Mouse (Mus musculus) lung, postnatal 0 days (tissue): ENCODE measurements around the gene Nexn. TPM values are rescaled to one million over a fixed set of nuclear protein-coding genes. Genes with fewer than 3 reads are reported as not detected.
A peak's percentile ranks its signal among the peaks of the same experiment; 100 is the strongest.

Experiments
- ATAC-seq: fragments of 200-750 bp; cut with Nextera tagmentation; 2 replicates; pipeline ENCODE4 v1.8.0; 2017; ENCODE audit warnings: moderate library complexity
- DNase-seq: peaks from one replicate; pipeline ENCODE4 v3.0.0-alpha.2; 2016; ENCODE audit warnings: low spot score
- H3K27ac ChIP-seq: fragments of 300-500 bp; sonication (generic); 2 replicates; pipeline ENCODE4 v1.5.1; 2014; ENCODE audit warnings: antibody characterized with exemption, mild to moderate bottlenecking, low read length, mixed read lengths
- H3K27me3 ChIP-seq: fragments of 300-500 bp; sonication (generic); replicated peaks from 2 replicates; pipeline ENCODE4 v1.6.1; 2014; ENCODE audit warnings: low read length, mixed read lengths; ENCODE audit not compliant: insufficient read depth
- H3K36me3 ChIP-seq: fragments of 300-500 bp; sonication (generic); 2 replicates; pipeline ENCODE4 v1.6.1; 2014; ENCODE audit warnings: low read length, mixed read lengths; ENCODE audit not compliant: insufficient read depth
- H3K4me1 ChIP-seq: fragments of 300-500 bp; sonication (generic); 2 replicates; pipeline ENCODE4 v1.6.1; 2014; ENCODE audit warnings: antibody characterized with exemption, low read depth, low read length, mixed read lengths; ENCODE audit not compliant: insufficient read depth
- H3K4me2 ChIP-seq: fragments of 300-500 bp; sonication (generic); replicated peaks from 2 replicates; pipeline ENCODE4 v1.6.1; 2014; ENCODE audit warnings: low read depth, mild to moderate bottlenecking, low read length, moderate library complexity, mixed read lengths
- H3K4me3 ChIP-seq: fragments of 300-500 bp; sonication (generic); 2 replicates; pipeline ENCODE4 v1.5.1; 2014; ENCODE audit warnings: low read depth, low read length
- H3K9ac ChIP-seq: fragments of 300-500 bp; sonication (generic); replicated peaks from 2 replicates; pipeline ENCODE4 v1.6.1; 2014; ENCODE audit warnings: low read depth, mild to moderate bottlenecking
- H3K9me3 ChIP-seq: fragments of 300-500 bp; sonication (generic); 2 replicates; pipeline ENCODE4 v1.6.1; 2016; ENCODE audit warnings: low read length, mixed read lengths
- CTCF ChIP-seq: IDR thresholded peaks from 2 replicates; pipeline ENCODE4 v1.5.1; 2016; ENCODE audit warnings: antibody characterized with exemption, mild to moderate bottlenecking
- EP300 ChIP-seq: IDR thresholded peaks from 2 replicates; pipeline ENCODE4 v1.6.1; 2016; ENCODE audit warnings: antibody characterized with exemption, mild to moderate bottlenecking, control low read depth
- WGBS: fragments of 180-500 bp; shearing (Covaris S2); extraction: QIAGEN DNeasy Blood & Tissue Kit; methylation state at CpG from one replicate; pipeline ENCODE4 v1.1.7; 2014; 5-methylcytosine and 5-hydroxymethylcytosine counted together
- polyA plus RNA-seq: library from polyadenylated mRNA; unstranded; fragments of >200 nt; fragmentation: Nextera tagmentation; extraction: Ambion mirVana; gene quantifications from 2 replicates; pipeline ENCODE4 v1.2.1, GENCODE M21; 2015

The Nexn gene
- polyA plus RNA-seq, 1 experiment from 2014 or later, result 39.9 TPM

GRCm38 (mm10) chr3:152209177-152209966 lies 56.8 kb downstream of the Nexn start:
- Histone ChIP-seq H3K4me3 (peak overlapping the region; percentile 84), H3K27me3 (no peaks in the 10 kb centered on the region), H3K36me3 (no peaks in the 10 kb centered on the region), H3K4me2 (peak overlapping the region; percentile 63), H3K27ac (peak overlapping the region; percentile 97), H3K9me3 (no peaks in the 10 kb centered on the region), H3K9ac (peak overlapping the region; percentile 99), H3K4me1 (peaks cover 9% of the 10 kb centered on the region)
- TF ChIP-seq EP300 (no peak), CTCF (0 out of 2 replicates have a peak, but pooled peaks have one; percentile 11)
- DNase-seq (peak; percentile 81), ATAC-seq (peak; percentile 29)
- 2% methylated on average over 25 of the region's 25 CpGs for WGBS

GRCm38 (mm10) chr3:152208096-152208885 lies 57.9 kb downstream of the Nexn start:
- H3K9ac ChIP-seq, result no peak overlapping the region
- peaks cover 9% of the 10 kb centered on the region for H3K4me1 ChIP-seq
- no peak overlapping the region for H3K4me3 ChIP-seq
- 82% methylated on average over 7 of the region's 7 CpGs for WGBS
- H3K4me2 ChIP-seq, result no peak overlapping the region
- TF ChIP-seq EP300 (no peak), CTCF (no peak)
- no peaks in the 10 kb centered on the region for H3K27me3 ChIP-seq
- DNase-seq (no peak), ATAC-seq (no peak)
- no peaks in the 10 kb centered on the region for H3K36me3 ChIP-seq
- H3K9me3 ChIP-seq, result no peaks in the 10 kb centered on the region
- H3K27ac ChIP-seq, result no peak overlapping the region

- no peak for TF ChIP-seq EP300
- no peak for TF ChIP-seq CTCF
- Histone ChIP-seq H3K4me2 (no peak overlapping the region), H3K27me3 (no peaks in the 10 kb centered on the region), H3K36me3 (no peaks in the 10 kb centered on the region), H3K27ac (no peak overlapping the region), H3K9me3 (no peaks in the 10 kb centered on the region), H3K9ac (no peak overlapping the region), H3K4me3 (no peak overlapping the region), H3K4me1 (peaks cover 8% of the 10 kb centered on the region)
- ATAC-seq (no peak), DNase-seq (no peak)
- WGBS, result 93% methylated on average over 4 of the region's 4 CpGs
Observed at GRCm38 (mm10) chr3:152207156-152207555, 59.0 kb downstream of the Nexn start.

GRCm38 (mm10) chr3:152204577-152204976 lies 61.6 kb downstream of the Nexn start:
- Histone ChIP-seq H3K27ac (no peak overlapping the region), H3K4me2 (no peak overlapping the region), H3K9me3 (no peaks in the 10 kb centered on the region), H3K4me1 (no peaks in the 10 kb centered on the region), H3K4me3 (no peak overlapping the region), H3K9ac (no peak overlapping the region), H3K36me3 (no peaks in the 10 kb centered on the region), H3K27me3 (no peaks in the 10 kb centered on the region)
- DNase-seq, result no peak
- no peak for ATAC-seq
- 77% methylated on average over 3 of the region's 3 CpGs for WGBS
- no peak for TF ChIP-seq EP300

- DNase-seq, result no peak
- WGBS, result 55% methylated on average over 3 of the region's 3 CpGs
- no peaks in the 10 kb centered on the region for H3K36me3 ChIP-seq
- no peaks in the 10 kb centered on the region for H3K4me1 ChIP-seq
- no peaks in the 10 kb centered on the region for H3K27me3 ChIP-seq
- H3K9ac ChIP-seq, result no peak overlapping the region
- no peak overlapping the region for H3K4me2 ChIP-seq
- TF ChIP-seq CTCF (no peak), EP300 (no peak)
- H3K27ac ChIP-seq, result no peak overlapping the region
- no peak overlapping the region for H3K4me3 ChIP-seq
- H3K9me3 ChIP-seq, result no peaks in the 10 kb centered on the region
- ATAC-seq, result no peak
Observed at GRCm38 (mm10) chr3:152203996-152204395, 62.2 kb downstream of the Nexn start.

- no peaks in the 10 kb centered on the region for H3K27me3 ChIP-seq
- H3K27ac ChIP-seq, result no peak overlapping the region
- H3K9ac ChIP-seq, result no peak overlapping the region
- H3K4me2 ChIP-seq, result no peak overlapping the region
- H3K36me3 ChIP-seq, result no peaks in the 10 kb centered on the region
- no peaks in the 10 kb centered on the region for H3K9me3 ChIP-seq
- no peaks in the 10 kb centered on the region for H3K4me1 ChIP-seq
- no peak overlapping the region for H3K4me3 ChIP-seq
- no peak for ATAC-seq
- WGBS, result 86% methylated on average over 6 of the region's 6 CpGs
- TF ChIP-seq CTCF (no peak), EP300 (no peak)
- no peak for DNase-seq
Observed at GRCm38 (mm10) chr3:152203411-152203810, 62.7 kb downstream of the Nexn start.
